20 mouse cellular contexts compared by ENCODE assay signal in the genomic region with DNA sequence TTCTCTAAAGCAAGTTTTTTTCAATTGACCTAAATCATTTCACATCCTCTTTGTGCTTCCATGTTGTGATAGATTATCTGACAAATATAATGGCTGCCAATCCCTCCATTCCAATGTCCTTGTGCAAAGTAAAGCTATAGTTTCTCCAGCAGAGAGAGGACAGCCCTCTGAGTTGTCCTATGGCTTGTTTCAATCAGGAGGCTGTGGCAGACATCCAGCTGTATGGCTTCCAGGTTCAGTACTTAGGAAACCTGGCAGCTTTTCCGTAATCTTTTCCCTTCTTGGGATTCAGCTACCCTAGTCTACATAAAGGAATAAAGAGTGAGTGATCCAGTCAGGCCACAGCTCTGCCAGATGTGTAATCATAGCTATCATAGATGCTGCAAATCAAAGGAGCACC.
DNase-seq lines count a peak whose midpoint lies in the region; ATAC-seq and TF ChIP-seq lines count a peak whose summit lies in the region.
"Had no signal": no experiment of that assay in that cellular context is flagged by ENCODE, and none has a peak within 500 bp of the region (broad histone marks: within the 10 kb centered on the region; RNA-seq: fewer than 3 reads in every experiment).

No protein-coding gene starts in this region.

- H3K27ac ChIP-seq in kidney, adult 2 months (ENCODE audit: insufficient read depth, low read depth, low read length): no peak overlapping the region
- no peak overlapping the region for H3K27ac ChIP-seq in lung, embryonic 16.5 days (ENCODE audit: low read length)
- H3K27ac ChIP-seq in kidney, embryonic 14.5 days (ENCODE audit: low read depth, low read length): no peak overlapping the region
- H3K27ac ChIP-seq: forebrain, embryonic 10.5 days; heart, adult 2 months; heart, embryonic 13.5 days; layer of hippocampus, adult 2 months; limb, embryonic 13.5 days; liver, embryonic 13.5 days had no signal

- no peaks in the 10 kb centered on the region for H3K27me3 ChIP-seq in kidney, adult 2 months (replicated peaks; ENCODE audit: control insufficient read depth, insufficient read depth, low read length)
- H3K27me3 ChIP-seq in lung, embryonic 16.5 days (ENCODE audit: control insufficient read depth, insufficient read depth, low read depth, low read length): no peaks in the 10 kb centered on the region
- H3K27me3 ChIP-seq in kidney, embryonic 14.5 days (ENCODE audit: control insufficient read depth, insufficient read depth, low read length): no peaks in the 10 kb centered on the region; the same call in 1 of the 2 replicates
- H3K27me3 ChIP-seq: liver, embryonic 13.5 days had no signal

- no peak overlapping the region for H3K4me3 ChIP-seq in kidney, adult 2 months (ENCODE audit: insufficient read depth, low read depth, low read length)
- H3K4me3 ChIP-seq in lung, embryonic 16.5 days (ENCODE audit: low read length): no peak overlapping the region
- H3K4me3 ChIP-seq in kidney, embryonic 14.5 days (ENCODE audit: low read length): no peak overlapping the region
- H3K4me3 ChIP-seq: forebrain, embryonic 10.5 days; heart, adult 2 months; heart, embryonic 13.5 days; layer of hippocampus, adult 2 months; limb, embryonic 13.5 days; liver, embryonic 13.5 days had no signal

- no peaks in the 10 kb centered on the region for H3K36me3 ChIP-seq in kidney, adult 2 months (ENCODE audit: control insufficient read depth, insufficient read depth, low read length)
- no peaks in the 10 kb centered on the region for H3K36me3 ChIP-seq in lung, embryonic 16.5 days (ENCODE audit: control insufficient read depth, insufficient read depth, low read length)
- no peaks in the 10 kb centered on the region for H3K36me3 ChIP-seq in kidney, embryonic 14.5 days (ENCODE audit: control insufficient read depth, insufficient read depth, low read length)
- H3K36me3 ChIP-seq: forebrain, embryonic 10.5 days; heart, embryonic 13.5 days; limb, embryonic 13.5 days; liver, embryonic 13.5 days had no signal

- peak; percentile 29 to 42 for DNase-seq in cerebellum, postnatal 14 days
- no peak for DNase-seq in cerebellum, adult 11-12 months
- peak; percentile 0 for DNase-seq in kidney, adult 2 months
- DNase-seq in kidney, adult 18-20 months: no peak
- no peak for DNase-seq in lung, adult 18-20 months
- peak; percentile 29 for DNase-seq in brain, embryonic 14.5 days (ENCODE audit: low read depth)
- DNase-seq: adrenal gland, adult 2 months; cerebellum, adult 8-10 months; heart, adult 2 months; kidney, adult 11 months; liver, embryonic 13.5 days; spleen, adult 18-20 months had no signal

- H3K9ac ChIP-seq in lung, embryonic 16.5 days (ENCODE audit: low read length): no peak overlapping the region
- no peak overlapping the region for H3K9ac ChIP-seq in kidney, embryonic 14.5 days (ENCODE audit: low read depth, low read length)
- H3K9ac ChIP-seq: heart, embryonic 13.5 days; limb, embryonic 13.5 days; liver, embryonic 13.5 days had no signal

- no peaks in the 10 kb centered on the region for H3K9me3 ChIP-seq in lung, embryonic 16.5 days (ENCODE audit: control insufficient read depth, low read length)
- H3K9me3 ChIP-seq in kidney, embryonic 14.5 days (ENCODE audit: control insufficient read depth, low read length): no peaks in the 10 kb centered on the region
- H3K9me3 ChIP-seq: forebrain, embryonic 10.5 days; heart, embryonic 13.5 days; limb, embryonic 13.5 days; liver, embryonic 13.5 days had no signal

- no peak for TF ChIP-seq CTCF in kidney, adult 2 months (conservative IDR thresholded peaks at IDR 0.05; ENCODE audit: insufficient read depth, insufficient read length, low read depth, low read length)
- TF ChIP-seq CTCF in brain, embryonic 14.5 days (IDR thresholded peaks at IDR 0.05; ENCODE audit: borderline replicate concordance, extremely low read depth, insufficient read depth, insufficient read length): no peak

- no peak for TF ChIP-seq POLR2A in kidney, adult 2 months (IDR thresholded peaks at IDR 0.05; ENCODE audit: low read depth, low read length)
- no peak for TF ChIP-seq POLR2A in brain, embryonic 14.5 days (IDR thresholded peaks at IDR 0.05; ENCODE audit: borderline replicate concordance, extremely low read depth, insufficient read depth, insufficient read length, poor library complexity, severe bottlenecking)

- H3K4me2 ChIP-seq in lung, embryonic 16.5 days (ENCODE audit: low read depth, low read length): no peak overlapping the region
- H3K4me2 ChIP-seq in kidney, embryonic 14.5 days (replicated peaks; ENCODE audit: low read depth, low read length): no peak overlapping the region
- H3K4me2 ChIP-seq: heart, embryonic 13.5 days; limb, embryonic 13.5 days; liver, embryonic 13.5 days; midbrain, embryonic 11.5 days had no signal

- WGBS in kidney, adult 2 months: 64% methylated on average over 1 of the region's 1 CpGs
- WGBS in lung, embryonic 16.5 days: 50% methylated on average over 1 of the region's 1 CpGs
- WGBS in kidney, embryonic 14.5 days: 78% methylated on average over 1 of the region's 1 CpGs

- ATAC-seq in lung, embryonic 16.5 days (ENCODE audit: low read depth): peak; percentile 57; the same call in 1 of the 2 replicates
- no peak for ATAC-seq in kidney, embryonic 14.5 days (ENCODE audit: low FRiP score, low TSS enrichment)
- ATAC-seq: CD4-positive, CD25-positive, alpha-beta regulatory T cell, adult 4 months had no signal

- no peaks in the 10 kb centered on the region for H3K4me1 ChIP-seq in kidney, adult 2 months (ENCODE audit: control insufficient read depth, insufficient read depth, low read length)
- no peaks in the 10 kb centered on the region for H3K4me1 ChIP-seq in lung, embryonic 16.5 days (replicated peaks; ENCODE audit: control insufficient read depth, insufficient read depth, low read length)
- no peaks in the 10 kb centered on the region for H3K4me1 ChIP-seq in kidney, embryonic 14.5 days (ENCODE audit: control insufficient read depth, insufficient read depth, low read length)
- H3K4me1 ChIP-seq: forebrain, embryonic 10.5 days; heart, embryonic 13.5 days; limb, embryonic 13.5 days; liver, embryonic 13.5 days had no signal

Comparison
In these comparisons a context has a peak if more than half of its experiments do, and no peak if none do; other contexts are left out.
1. DNase-seq: peak in cerebellum, postnatal 14 days (2 of 2), kidney, adult 2 months (single experiment) and brain, embryonic 14.5 days (single experiment); none in cerebellum, adult 11-12 months (single experiment), kidney, adult 18-20 months (single experiment) and lung, adult 18-20 months (0 of 2).